Mouse (Mus musculus): ENCODE data around the gene Armcx3.

- TF ChIP-seq CTCF (conservative IDR thresholded peaks at IDR 0.05; ENCODE audit: insufficient read depth, insufficient read length, low read depth, low read length) (no peak), POLR2A (IDR thresholded peaks at IDR 0.05; ENCODE audit: low read depth, low read length) (no peak)
These were observed 14.5 kb upstream of the Armcx3 start for GRCm38 (mm10) chrX:134741862-134742261.
